Mouse (Mus musculus): ENCODE data around the gene Fgd4. TPM values are rescaled to one million over a fixed set of nuclear protein-coding genes. Genes with fewer than 3 reads are reported as not detected.
"Not testable (repeated sequence)": the region's sequence is repeated elsewhere in the genome, so short reads cannot be mapped to it uniquely, and the experiment has no call there.

Gene Fgd4
- polyA plus RNA-seq, 1 experiment from 2014 or later = 16.2 TPM

GRCm38 (mm10) chr16:16554098-16554497 is 46.3 kb downstream of the Fgd4 start:
- ATAC-seq (ENCODE audit: low FRiP score, low TSS enrichment) = no peak
- no peaks in the 10 kb centered on the region for H3K9me3 ChIP-seq (ENCODE audit: control insufficient read depth, low read length)
- H3K4me2 ChIP-seq (replicated peaks; ENCODE audit: low read depth, low read length) = no peak overlapping the region
- H3K27ac ChIP-seq (ENCODE audit: low read depth, low read length) = no peak overlapping the region
- H3K4me1 ChIP-seq (ENCODE audit: control insufficient read depth, insufficient read depth, low read length) = no peaks in the 10 kb centered on the region
- no peaks in the 10 kb centered on the region for H3K36me3 ChIP-seq (ENCODE audit: control insufficient read depth, insufficient read depth, low read length)
- H3K27me3 ChIP-seq (ENCODE audit: control insufficient read depth, insufficient read depth, low read length) = no peaks in the 10 kb centered on the region
- H3K9ac ChIP-seq (ENCODE audit: low read depth, low read length) = no peak overlapping the region
- no peak overlapping the region for H3K4me3 ChIP-seq (ENCODE audit: low read length)
- WGBS = 68% methylated on average over 2 of the region's 2 CpGs

- Histone ChIP-seq H3K4me1 (ENCODE audit: control insufficient read depth, insufficient read depth, low read length) (no peaks in the 10 kb centered on the region), H3K27me3 (ENCODE audit: control insufficient read depth, insufficient read depth, low read length) (no peaks in the 10 kb centered on the region), H3K9ac (ENCODE audit: low read depth, low read length) (no peak overlapping the region), H3K27ac (ENCODE audit: low read depth, low read length) (no peak overlapping the region), H3K9me3 (ENCODE audit: control insufficient read depth, low read length) (no peaks in the 10 kb centered on the region), H3K4me2 (replicated peaks; ENCODE audit: low read depth, low read length) (no peak overlapping the region), H3K36me3 (ENCODE audit: control insufficient read depth, insufficient read depth, low read length) (no peaks in the 10 kb centered on the region), H3K4me3 (ENCODE audit: low read length) (no peak overlapping the region)
- no peak for ATAC-seq (ENCODE audit: low FRiP score, low TSS enrichment)
- WGBS = 71% methylated on average over 2 of the region's 2 CpGs
Measured at GRCm38 (mm10) chr16:16552197-16552596, 48.2 kb downstream of the Fgd4 start.

GRCm38 (mm10) chr16:16549105-16549504 is 51.2 kb downstream of the Fgd4 start:
- no peaks in the 10 kb centered on the region for H3K4me1 ChIP-seq (ENCODE audit: control insufficient read depth, insufficient read depth, low read length)
- H3K9ac ChIP-seq (ENCODE audit: low read depth, low read length) = no peak overlapping the region
- WGBS = 75% methylated on average over 2 of the region's 2 CpGs
- H3K9me3 ChIP-seq (ENCODE audit: control insufficient read depth, low read length) = no peaks in the 10 kb centered on the region
- H3K27me3 ChIP-seq (ENCODE audit: control insufficient read depth, insufficient read depth, low read length) = no peaks in the 10 kb centered on the region
- no peaks in the 10 kb centered on the region for H3K36me3 ChIP-seq (ENCODE audit: control insufficient read depth, insufficient read depth, low read length)
- H3K4me3 ChIP-seq (ENCODE audit: low read length) = no peak overlapping the region
- no peak for ATAC-seq (ENCODE audit: low FRiP score, low TSS enrichment)
- H3K27ac ChIP-seq (ENCODE audit: low read depth, low read length) = no peak overlapping the region
- no peak overlapping the region for H3K4me2 ChIP-seq (replicated peaks; ENCODE audit: low read depth, low read length)

- Histone ChIP-seq H3K4me1 (ENCODE audit: control insufficient read depth, insufficient read depth, low read length) (no peaks in the 10 kb centered on the region), H3K9me3 (ENCODE audit: control insufficient read depth, low read length) (no peaks in the 10 kb centered on the region), H3K27ac (ENCODE audit: low read depth, low read length) (no peak overlapping the region), H3K27me3 (ENCODE audit: control insufficient read depth, insufficient read depth, low read length) (no peaks in the 10 kb centered on the region), H3K4me2 (replicated peaks; ENCODE audit: low read depth, low read length) (no peak overlapping the region), H3K9ac (ENCODE audit: low read depth, low read length) (no peak overlapping the region), H3K36me3 (ENCODE audit: control insufficient read depth, insufficient read depth, low read length) (no peaks in the 10 kb centered on the region), H3K4me3 (ENCODE audit: low read length) (no peak overlapping the region)
- 0 out of 2 replicates have a peak, but pooled peaks have one; percentile 20 for ATAC-seq (ENCODE audit: low FRiP score, low TSS enrichment)
- WGBS = 47% methylated on average over 1 of the region's 1 CpGs
Measured at GRCm38 (mm10) chr16:16546657-16547056, 53.7 kb downstream of the Fgd4 start.

GRCm38 (mm10) chr16:16542956-16543441 is 57.4 kb downstream of the Fgd4 start:
- H3K36me3 ChIP-seq (ENCODE audit: control insufficient read depth, insufficient read depth, low read length) = no peaks in the 10 kb centered on the region
- H3K27me3 ChIP-seq (ENCODE audit: control insufficient read depth, insufficient read depth, low read length) = no peaks in the 10 kb centered on the region
- H3K9me3 ChIP-seq (ENCODE audit: control insufficient read depth, low read length) = no peaks in the 10 kb centered on the region
- H3K4me3 ChIP-seq (ENCODE audit: low read length) = no peak overlapping the region
- no peak overlapping the region for H3K27ac ChIP-seq (ENCODE audit: low read depth, low read length)
- no peak overlapping the region for H3K9ac ChIP-seq (ENCODE audit: low read depth, low read length)
- H3K4me1 ChIP-seq (ENCODE audit: control insufficient read depth, insufficient read depth, low read length) = no peaks in the 10 kb centered on the region
- no peak for ATAC-seq (ENCODE audit: low FRiP score, low TSS enrichment)
- 60% methylated on average over 3 of the region's 3 CpGs for WGBS
- H3K4me2 ChIP-seq (replicated peaks; ENCODE audit: low read depth, low read length) = no peak overlapping the region

GRCm38 (mm10) chr16:16539396-16539795 is 61.0 kb downstream of the Fgd4 start:
- not testable (repeated sequence) for H3K36me3 ChIP-seq (ENCODE audit: control insufficient read depth, insufficient read depth, low read length)

GRCm38 (mm10) chr16:16535232-16535631 is 65.1 kb downstream of the Fgd4 start:
- Histone ChIP-seq H3K4me3 (ENCODE audit: low read length) (no peak overlapping the region), H3K4me1 (ENCODE audit: control insufficient read depth, insufficient read depth, low read length) (no peaks in the 10 kb centered on the region), H3K9ac (ENCODE audit: low read depth, low read length) (no peak overlapping the region), H3K27me3 (ENCODE audit: control insufficient read depth, insufficient read depth, low read length) (no peaks in the 10 kb centered on the region), H3K4me2 (replicated peaks; ENCODE audit: low read depth, low read length) (no peak overlapping the region), H3K27ac (ENCODE audit: low read depth, low read length) (no peak overlapping the region), H3K36me3 (ENCODE audit: control insufficient read depth, insufficient read depth, low read length) (no peaks in the 10 kb centered on the region), H3K9me3 (ENCODE audit: control insufficient read depth, low read length) (no peaks in the 10 kb centered on the region)
- WGBS = 61% methylated on average over 2 of the region's 2 CpGs
- ATAC-seq (ENCODE audit: low FRiP score, low TSS enrichment) = no peak

More at GRCm38 (mm10) chr16:16539396-16539795, 61.0 kb downstream of the Fgd4 start:
- H3K9me3 ChIP-seq (ENCODE audit: control insufficient read depth, low read length); H3K4me2 ChIP-seq (replicated peaks; ENCODE audit: low read depth, low read length); H3K27me3 ChIP-seq (ENCODE audit: control insufficient read depth, insufficient read depth, low read length); H3K27ac ChIP-seq (ENCODE audit: low read depth, low read length); H3K9ac ChIP-seq (ENCODE audit: low read depth, low read length); H3K4me3 ChIP-seq (ENCODE audit: low read length); H3K4me1 ChIP-seq (ENCODE audit: control insufficient read depth, insufficient read depth, low read length); ATAC-seq (ENCODE audit: low FRiP score, low TSS enrichment): not testable (repeated sequence)
- WGBS = 66% methylated on average over 2 of the region's 2 CpGs

GRCm38 (mm10) chr16:16528014-16528413 is 72.3 kb downstream of the Fgd4 start:
- Histone ChIP-seq H3K9ac (ENCODE audit: low read depth, low read length) (no peak overlapping the region), H3K27ac (ENCODE audit: low read depth, low read length) (no peak overlapping the region), H3K4me2 (replicated peaks; ENCODE audit: low read depth, low read length) (no peak overlapping the region), H3K27me3 (ENCODE audit: control insufficient read depth, insufficient read depth, low read length) (no peaks in the 10 kb centered on the region), H3K4me3 (ENCODE audit: low read length) (no peak overlapping the region), H3K9me3 (ENCODE audit: control insufficient read depth, low read length) (no peaks in the 10 kb centered on the region), H3K36me3 (ENCODE audit: control insufficient read depth, insufficient read depth, low read length) (no peaks in the 10 kb centered on the region), H3K4me1 (ENCODE audit: control insufficient read depth, insufficient read depth, low read length) (peaks cover 5% of the 10 kb centered on the region; the same call in 1 of the 2 replicates)
- WGBS = 72% methylated on average over 3 of the region's 3 CpGs
- ATAC-seq (ENCODE audit: low FRiP score, low TSS enrichment) = no peak

- Histone ChIP-seq H3K9ac (ENCODE audit: low read depth, low read length) (no peak overlapping the region), H3K9me3 (ENCODE audit: control insufficient read depth, low read length) (no peaks in the 10 kb centered on the region), H3K27me3 (ENCODE audit: control insufficient read depth, insufficient read depth, low read length) (no peaks in the 10 kb centered on the region), H3K4me1 (ENCODE audit: control insufficient read depth, insufficient read depth, low read length) (peaks cover 5% of the 10 kb centered on the region; the same call in 1 of the 2 replicates), H3K36me3 (ENCODE audit: control insufficient read depth, insufficient read depth, low read length) (no peaks in the 10 kb centered on the region), H3K4me2 (replicated peaks; ENCODE audit: low read depth, low read length) (no peak overlapping the region; the same call in 1 of the 2 replicates), H3K27ac (ENCODE audit: low read depth, low read length) (peak overlapping the region; percentile 24; the same call in 1 of the 2 replicates), H3K4me3 (ENCODE audit: low read length) (no peak overlapping the region)
- 62% methylated on average over 8 of the region's 8 CpGs for WGBS
- no peak for ATAC-seq (ENCODE audit: low FRiP score, low TSS enrichment)
Measured at GRCm38 (mm10) chr16:16527267-16527666, 73.1 kb downstream of the Fgd4 start.
